Mouse (Mus musculus) heart, postnatal 36 days (tissue): ENCODE measurements around the gene 4933403O08Rik. TPM values are rescaled to one million over a fixed set of nuclear protein-coding genes. Genes with fewer than 3 reads are reported as not detected.

ENCODE experiments used
- DNase-seq, 2 experiments: peaks; one replicate each; pipeline ENCODE4 v3.0.0; 2021 to 2022
- intact Hi-C: fragments of 180-260 bp; cut with DNase I; formaldehyde crosslinking; loops from one replicate; pipeline ENCODE4 v1.15.1; 2025
- total RNA-seq, 2 experiments: library from RNA; stranded (reverse); gene quantifications; 2 replicates each; pipeline ENCODE4 v1.2.3; 2021

4933403O08Rik gene
- total RNA-seq = not detected

DNA sequence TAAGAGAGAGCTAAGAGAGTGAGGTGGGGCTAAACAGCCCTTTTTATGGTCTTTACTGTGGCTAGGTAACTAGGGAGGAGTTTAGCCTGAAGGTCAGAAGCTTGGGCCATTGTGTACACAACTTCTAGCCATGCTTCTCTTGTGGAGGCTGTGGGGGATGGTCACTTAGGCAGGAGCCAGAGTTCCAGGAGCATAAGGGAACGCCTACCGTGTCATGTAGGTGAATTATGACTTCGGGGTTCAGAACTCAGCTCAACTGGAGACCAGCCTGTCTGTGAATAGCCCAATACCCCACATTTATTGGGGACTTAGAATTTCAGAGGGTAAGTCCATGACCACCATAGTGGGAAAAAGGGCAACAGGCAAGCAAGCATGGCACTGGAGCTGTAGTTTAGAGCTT lies at the start of gene 4933403O08Rik:
TSS of gene 4933403O08Rik (plus strand) at position 301 of the 400 bp plus-strand sequence.
- intact Hi-C loops = no loop called here
- no peak for DNase-seq

DNA sequence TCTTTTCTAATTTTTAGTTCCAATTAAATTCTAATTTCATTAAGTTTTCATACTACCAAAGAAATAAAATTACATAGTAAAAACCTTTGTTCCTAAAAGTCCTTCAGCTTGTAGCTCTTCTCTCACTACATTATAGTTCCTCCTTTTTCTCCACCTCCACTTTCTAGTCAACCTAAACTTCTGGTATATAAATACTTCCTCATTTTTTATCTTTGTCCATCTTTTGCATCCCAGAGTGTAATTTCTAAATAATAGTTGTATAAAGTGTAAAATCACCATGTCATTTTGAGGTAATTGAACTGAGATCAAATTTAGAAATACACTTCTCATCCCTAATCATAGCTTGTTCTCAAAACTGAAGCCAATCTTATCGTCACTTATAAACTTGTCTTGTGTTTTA lies 4.1 kb downstream of the 4933403O08Rik start:
- DNase-seq = no peak
- intact Hi-C loops = no loop called here

DNA sequence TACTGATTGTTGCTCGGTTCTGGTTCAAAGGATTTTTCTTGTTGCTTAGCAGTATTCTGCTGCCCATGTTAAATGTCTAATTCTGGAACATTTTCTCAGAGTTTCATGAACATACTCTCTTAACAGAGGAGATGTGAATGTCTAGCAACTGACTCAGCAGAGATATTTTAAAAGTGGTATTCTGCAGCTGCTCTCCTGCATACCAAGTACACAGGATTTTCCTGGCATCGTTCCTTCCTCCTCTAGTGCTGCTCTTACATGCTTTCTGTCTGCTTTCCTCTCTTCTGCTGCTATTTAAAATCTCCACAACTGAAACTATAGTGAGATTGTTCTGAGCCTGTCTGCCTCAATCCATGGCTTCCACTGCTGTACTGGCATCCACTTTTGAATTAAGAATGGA lies 16.7 kb downstream of the 4933403O08Rik start:
- intact Hi-C loops = no loop called here
- no peak for DNase-seq

DNA sequence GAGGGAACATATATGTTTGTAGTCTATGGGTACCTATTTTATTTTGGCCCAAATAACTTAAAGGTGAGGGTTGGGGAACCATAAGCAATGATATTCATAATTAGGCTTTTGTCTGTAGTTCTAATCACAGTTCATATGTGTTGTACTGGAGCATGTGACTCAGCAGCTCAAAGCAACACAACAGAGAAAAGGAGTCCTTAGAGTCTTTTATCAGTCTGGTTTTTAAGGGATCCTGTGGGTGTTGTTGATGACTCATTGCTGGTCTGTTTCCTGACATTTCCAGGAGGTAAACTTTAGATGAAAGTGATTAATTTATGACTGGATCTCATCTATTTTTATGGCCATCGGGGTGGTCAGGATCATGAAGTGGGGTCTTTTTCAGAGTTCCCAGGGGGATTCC lies 34.7 kb downstream of the 4933403O08Rik start:
- no peak for DNase-seq
- intact Hi-C loops = no loop called here

Other genes with a start within 250 kb of the 4933403O08Rik start
- not detected for gene Tex16, start 228.0 kb upstream of the 4933403O08Rik start, total RNA-seq
- gene Apool, start 72.3 kb downstream of the 4933403O08Rik start, total RNA-seq = 10 to 100 TPM; 66.0 to 74.5 TPM
- gene Satl1, start 167.7 kb downstream of the 4933403O08Rik start, total RNA-seq = not detected